Mouse (Mus musculus) macrophage (primary cell): ENCODE data around the gene Hist1h1e. TPM values are rescaled to one million over a fixed set of nuclear protein-coding genes. Genes with fewer than 3 reads are reported as not detected.
"Not testable (repeated sequence)": the region's sequence is repeated elsewhere in the genome, so short reads cannot be mapped to it uniquely, and the experiment has no call there.

Experiments
- H3K27ac ChIP-seq: fragments of 350-480 bp; formaldehyde crosslinking; 2 replicates; pipeline ENCODE4 v1.9.0; 2021
- H3K36me3 ChIP-seq: fragments of 350-480 bp; formaldehyde crosslinking; 2 replicates; pipeline ENCODE4 v1.9.0; 2021; ENCODE audit errors: inconsistent target
- H3K4me3 ChIP-seq: fragments of 350-480 bp; formaldehyde crosslinking; 2 replicates; pipeline ENCODE4 v1.9.0; 2021; ENCODE audit errors: inconsistent target
- H3K79me2 ChIP-seq: fragments of 350-480 bp; formaldehyde crosslinking; 2 replicates; pipeline ENCODE4 v1.9.0; 2021; ENCODE audit errors: inconsistent target
- WGBS: methylation state at CpG from one replicate; pipeline ENCODE4 v1.1.7; 2026; ENCODE audit warnings: inconsistent platforms; ENCODE audit not compliant: missing documents; 5-methylcytosine and 5-hydroxymethylcytosine counted together
- polyA plus RNA-seq: library from polyadenylated mRNA; stranded (reverse); fragments of 250-400 nt; gene quantifications from 3 replicates; pipeline ENCODE4 v1.2.4, GENCODE M21; 2018; ENCODE audit warnings: inconsistent platforms

The Hist1h1e gene
- polyA plus RNA-seq, 1 experiment from 2014 or later, result 0.34 TPM

DNA sequence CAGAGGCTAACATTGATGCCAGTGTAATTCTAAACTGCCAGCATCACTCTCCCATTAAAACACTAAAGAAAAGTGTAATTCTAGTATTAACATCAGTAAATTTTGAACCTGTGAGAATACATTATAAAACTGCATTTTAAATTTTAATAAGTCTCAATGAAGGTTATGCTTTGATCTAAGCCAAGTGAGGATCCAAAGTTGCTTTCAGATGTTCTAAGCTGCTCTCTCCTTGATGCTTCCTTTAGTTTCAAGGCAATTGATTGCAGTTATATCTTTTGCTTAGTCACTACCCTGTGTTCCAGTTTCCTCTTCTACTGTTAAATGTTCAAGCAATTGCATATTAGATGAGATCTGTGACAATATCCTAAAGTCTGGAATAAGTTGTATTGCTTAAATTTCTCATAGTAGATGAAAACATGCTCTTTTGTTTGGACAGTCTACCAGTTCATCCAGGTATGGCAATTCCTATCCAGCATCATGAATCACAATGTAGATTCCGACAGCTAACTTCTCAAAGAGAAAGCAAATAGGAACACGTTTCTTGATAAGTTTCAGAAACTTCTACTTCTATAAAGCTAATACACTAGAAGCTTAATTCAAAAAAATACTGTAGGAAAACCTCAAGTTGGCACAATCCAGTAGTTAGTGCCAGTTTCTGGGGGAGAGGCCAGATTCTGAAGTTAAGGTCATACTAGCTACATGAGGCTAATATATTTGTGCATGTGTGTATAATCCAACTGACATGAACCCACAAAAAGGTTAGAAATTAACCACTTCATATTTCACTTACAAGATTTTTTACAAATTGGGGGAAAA lies 49.9 kb downstream of the Hist1h1e start:
- H3K27ac ChIP-seq, result peak overlapping the region; percentile 75
- no peaks in the 10 kb centered on the region for H3K36me3 ChIP-seq
- H3K4me3 ChIP-seq, result peak overlapping the region; percentile 41
- peaks cover 18% of the 10 kb centered on the region; the same call in 1 of the 2 replicates for H3K79me2 ChIP-seq
- WGBS, result 40% methylated on average over 2 of the region's 2 CpGs

GRCm38 (mm10) chr13:23571504-23572217 lies 50.7 kb downstream of the Hist1h1e start:
- Histone ChIP-seq H3K79me2 (peaks cover 18% of the 10 kb centered on the region; the same call in 1 of the 2 replicates), H3K27ac (peak overlapping the region; percentile 75), H3K4me3 (peak overlapping the region; percentile 41)
- 2% methylated on average over 7 of the region's 34 CpGs for whole genome bisulfite sequencing
- H3K36me3 ChIP-seq, result not testable (repeated sequence)

- Histone ChIP-seq H3K4me3 (peak within 1 kb of the TSS; percentile 41), H3K27ac (peak within 1 kb of the TSS; percentile 75), H3K79me2 (peaks cover 18% of the 10 kb centered on the region; the same call in 1 of the 2 replicates), H3K36me3 (no peaks in the 10 kb centered on the region)
- 0% methylated on average over 8 of the region's 18 CpGs for WGBS
Measured at GRCm38 (mm10) chr13:23571022-23571503, 51.3 kb downstream of the Hist1h1e start, which contains the start of the genes Hist1h2ae and Hist1h2bg. Hist1h2ae (minus strand) TSS chr13:23571220. Hist1h2bg (plus strand) TSS chr13:23571396.

Other genes starting within 250 kb of the Hist1h1e start
- gene Abt1, start 198.7 kb downstream of the Hist1h1e start, polyA plus RNA-seq, result 3.5 to 4.4 TPM (median 3.7 TPM) in 3 replicates
- gene Btn1a1, start 156.7 kb downstream of the Hist1h1e start, polyA plus RNA-seq, result not detected in 3 replicates
- not detected in 3 replicates for gene Btn2a2, start 133.7 kb downstream of the Hist1h1e start, polyA plus RNA-seq
- 1.0 to 1.9 TPM in 2 of 3 replicates, not detected in the other for gene Hist1h4h, start 91.5 kb downstream of the Hist1h1e start, polyA plus RNA-seq
- gene Hist1h2af, start 88.7 kb downstream of the Hist1h1e start, polyA plus RNA-seq, result not detected in 3 replicates
- gene Hist1h3g, start 87.1 kb downstream of the Hist1h1e start, polyA plus RNA-seq, result not detected in 3 replicates
- 0.09 to 0.34 TPM (median 0.15 TPM) in 3 replicates for gene Hist1h2bh, start 79.2 kb downstream of the Hist1h1e start, polyA plus RNA-seq
- gene Hist1h3f, start 78.5 kb downstream of the Hist1h1e start, polyA plus RNA-seq, result not detected in 3 replicates
- gene Hist1h4f, start 70.9 kb downstream of the Hist1h1e start, polyA plus RNA-seq, result not detected in 3 replicates
- 0.05 to 0.10 TPM (median 0.10 TPM) in 3 replicates for gene Hist1h1d, start 69.3 kb downstream of the Hist1h1e start, polyA plus RNA-seq
- gene Hist1h3e, start 60.2 kb downstream of the Hist1h1e start, polyA plus RNA-seq, result 0.26 TPM in 1 of 3 replicates, not detected in the others
- gene Hist1h2ae, start 51.3 kb downstream of the Hist1h1e start, polyA plus RNA-seq, result 0.70 to 2.0 TPM (median 0.90 TPM) in 3 replicates
- gene Hist1h2bg, start 51.2 kb downstream of the Hist1h1e start, polyA plus RNA-seq, result 0.65 to 7.9 TPM (median 2.9 TPM) in 3 replicates
- not detected in 3 replicates for gene Hist1h2bf, start 48.4 kb downstream of the Hist1h1e start, polyA plus RNA-seq
- not detected in 3 replicates for gene Hist1h2ad, start 48.2 kb downstream of the Hist1h1e start, polyA plus RNA-seq
- gene Hist1h3d, start 46.8 kb downstream of the Hist1h1e start, polyA plus RNA-seq, result 0.13 to 1.1 TPM in 2 of 3 replicates, not detected in the other
- 0.13 TPM in 1 of 3 replicates, not detected in the others for gene Hist1h4d, start 41.0 kb downstream of the Hist1h1e start, polyA plus RNA-seq
- gene Hist1h2be, start 1.4 kb downstream of the Hist1h1e start, polyA plus RNA-seq, result 0.35 to 1.0 TPM (median 0.76 TPM) in 3 replicates
- gene Hist1h2ac, start 61.4 kb upstream of the Hist1h1e start, polyA plus RNA-seq, result 0.20 to 0.36 TPM (median 0.33 TPM) in 3 replicates
- gene Hist1h2bc, start 61.6 kb upstream of the Hist1h1e start, polyA plus RNA-seq, result 101 to 170 TPM (median 160 TPM) in 3 replicates
- not detected in 3 replicates for gene Hist1h1t, start 73.3 kb upstream of the Hist1h1e start, polyA plus RNA-seq
- gene Hist1h4c, start 75.9 kb upstream of the Hist1h1e start, polyA plus RNA-seq, result 0.53 TPM in 1 of 3 replicates, not detected in the others
- 27.7 to 67.4 TPM (median 36.4 TPM) in 3 replicates for gene Hfe, start 88.3 kb upstream of the Hist1h1e start, polyA plus RNA-seq
- 72.8 to 156 TPM (median 87.8 TPM) in 3 replicates for gene Hist1h1c, start 116.2 kb upstream of the Hist1h1e start, polyA plus RNA-seq
- gene Hist1h3c, start 123.0 kb upstream of the Hist1h1e start, polyA plus RNA-seq, result not detected in 3 replicates
- gene Hist1h2bb, start 124.2 kb upstream of the Hist1h1e start, polyA plus RNA-seq, result not detected in 3 replicates
- gene Hist1h2ab, start 128.6 kb upstream of the Hist1h1e start, polyA plus RNA-seq, result not detected in 3 replicates
- not detected in 3 replicates for gene Hist1h3b, start 129.7 kb upstream of the Hist1h1e start, polyA plus RNA-seq
- 0.99 TPM in 1 of 3 replicates, not detected in the others for gene Hist1h4b, start 134.5 kb upstream of the Hist1h1e start, polyA plus RNA-seq
- not detected in 3 replicates for gene Hist1h4a, start 138.7 kb upstream of the Hist1h1e start, polyA plus RNA-seq
- gene Hist1h3a, start 139.8 kb upstream of the Hist1h1e start, polyA plus RNA-seq, result not detected in 3 replicates
- 0.43 TPM in 1 of 3 replicates, not detected in the others for gene Hist1h1a, start 141.1 kb upstream of the Hist1h1e start, polyA plus RNA-seq
- not detected in 3 replicates for gene Trim38, start 147.4 kb upstream of the Hist1h1e start, polyA plus RNA-seq
- not detected in 3 replicates for gene Slc17a2, start 184.4 kb upstream of the Hist1h1e start, polyA plus RNA-seq
- not detected in 3 replicates for gene Slc17a3, start 216.9 kb upstream of the Hist1h1e start, polyA plus RNA-seq
- gene Slc17a1, start 245.2 kb upstream of the Hist1h1e start, polyA plus RNA-seq, result not detected in 3 replicates